Mouse (Mus musculus): ENCODE measurements around the gene Meis1.

- no peak for TF ChIP-seq CTCF (IDR thresholded peaks at IDR 0.05; ENCODE audit: borderline replicate concordance, extremely low read depth, insufficient read depth, insufficient read length)
- TF ChIP-seq POLR2A (IDR thresholded peaks at IDR 0.05; ENCODE audit: borderline replicate concordance, extremely low read depth, insufficient read depth, insufficient read length, poor library complexity, severe bottlenecking) = no peak
These were observed 2.1 kb downstream of the Meis1 start for GRCm38 (mm10) chr11:19016481-19017220.
